Mouse (Mus musculus): ENCODE data around the gene Hexdc. TPM values are rescaled to one million over a fixed set of nuclear protein-coding genes. Genes with fewer than 3 reads are reported as not detected.

Gene Hexdc
- polyA plus RNA-seq, 1 experiment, result 11.0 TPM

DNA sequence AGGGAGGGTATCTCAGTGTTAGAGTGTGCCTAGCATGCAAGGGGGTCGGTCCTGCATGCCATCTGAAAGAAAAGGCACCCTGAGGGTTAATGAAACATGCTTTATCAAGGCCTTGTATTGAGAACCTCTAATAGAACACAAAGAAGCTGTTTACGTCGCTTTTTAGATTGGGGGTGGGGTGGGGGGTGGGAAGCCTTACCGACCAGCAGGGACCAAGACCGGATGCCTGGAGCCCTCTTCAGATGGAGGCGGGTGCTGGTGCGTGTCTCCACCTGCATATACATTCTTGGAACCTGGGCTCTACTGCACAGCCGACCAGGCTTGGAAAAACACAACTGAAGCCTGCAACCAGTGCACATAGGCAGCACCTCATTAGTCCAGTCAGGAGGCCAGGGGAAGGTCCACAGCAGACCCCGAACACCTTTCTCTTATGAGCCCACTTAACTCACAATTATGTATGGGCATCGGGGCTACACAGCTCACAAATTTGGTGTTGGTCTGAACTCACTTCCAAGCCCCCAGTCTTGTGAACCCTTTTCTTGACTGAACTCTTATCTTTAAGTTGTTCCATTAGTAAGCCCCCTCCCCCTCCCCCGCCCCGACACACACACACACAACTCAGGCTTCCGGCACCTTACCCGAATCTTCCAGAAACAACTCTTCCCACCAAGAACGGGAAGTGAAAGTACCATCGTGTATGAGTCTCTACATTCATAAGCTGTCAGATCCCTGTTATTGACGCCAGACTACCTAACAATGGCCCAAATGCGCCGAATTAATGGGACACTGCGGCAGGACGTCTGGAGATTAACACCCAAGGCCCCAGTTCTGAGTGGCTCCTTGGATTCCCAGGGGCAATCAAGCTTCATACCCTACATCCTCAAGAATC is 24.1 kb downstream of the Hexdc start:
- Histone ChIP-seq H3K27ac (ENCODE audit: insufficient read depth, low read length) (peak overlapping the region; percentile 98), H3K36me3 (ENCODE audit: control insufficient read depth, insufficient read depth, low read length) (peaks cover 32% of the 10 kb centered on the region), H3K27me3 (ENCODE audit: control insufficient read depth, insufficient read depth, low read length) (no peaks in the 10 kb centered on the region), H3K4me3 (ENCODE audit: extremely low read depth, insufficient read depth, insufficient read length) (peak overlapping the region; percentile 82), H3K4me1 (ENCODE audit: control insufficient read depth, insufficient read depth, insufficient read length) (peaks cover 6% of the 10 kb centered on the region)
- TF ChIP-seq POLR2A (IDR thresholded peaks at IDR 0.05; ENCODE audit: low read depth, low read length) (0 out of 2 replicates have a peak, but pooled peaks have one; percentile 6), CTCF (IDR thresholded peaks at IDR 0.05; ENCODE audit: extremely low read depth, insufficient read depth, insufficient read length, insufficient replicate concordance) (no peak)
- 3% methylated on average over 21 of the region's 21 CpGs for WGBS
- DNase-seq (ENCODE audit: low read depth in 1 of 2, low spot score in 2 of 2), result peak; percentile 57 to 83

DNA sequence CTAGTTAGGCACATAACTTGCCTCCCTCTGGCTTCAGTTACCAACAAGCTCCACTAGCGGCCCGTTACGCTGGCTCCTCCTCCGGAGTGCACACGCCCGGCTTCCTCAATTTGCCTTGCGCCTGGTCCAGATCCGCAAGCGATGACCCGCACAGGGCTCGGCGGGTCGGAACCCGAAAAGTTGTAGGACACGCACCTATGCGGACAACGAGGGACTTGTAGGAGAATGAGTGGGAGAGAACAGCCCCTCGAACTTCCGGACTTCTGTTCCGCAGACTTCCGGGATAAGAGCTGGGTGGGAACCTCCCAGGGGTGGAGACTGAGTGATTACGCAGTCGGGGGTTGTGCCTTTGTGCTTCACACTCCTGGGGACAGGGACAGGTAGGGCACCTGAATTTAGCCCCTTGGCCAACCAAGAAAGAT is 24.8 kb downstream of the Hexdc start, which contains the start of gene Cybc1:
Gene Cybc1 (minus strand): TSS at position 305 of the 422 bp plus-strand sequence.
- Histone ChIP-seq H3K27me3 (ENCODE audit: control insufficient read depth, insufficient read depth, low read length) (no peaks in the 10 kb centered on the region), H3K4me3 (ENCODE audit: extremely low read depth, insufficient read depth, insufficient read length) (peak within 1 kb of the TSS; percentile 82), H3K4me1 (ENCODE audit: control insufficient read depth, insufficient read depth, insufficient read length) (peaks cover 6% of the 10 kb centered on the region), H3K36me3 (ENCODE audit: control insufficient read depth, insufficient read depth, low read length) (peaks cover 26% of the 10 kb centered on the region), H3K27ac (ENCODE audit: insufficient read depth, low read length) (peak within 1 kb of the TSS; percentile 98)
- TF ChIP-seq CTCF (IDR thresholded peaks at IDR 0.05; ENCODE audit: extremely low read depth, insufficient read depth, insufficient read length, insufficient replicate concordance), result no peak
- peak; percentile 48 for TF ChIP-seq POLR2A (IDR thresholded peaks at IDR 0.05; ENCODE audit: low read depth, low read length)
- WGBS, result under 1% methylated on average over 23 of the region's 23 CpGs
- peak; percentile 83 to 86 for DNase-seq (ENCODE audit: low read depth in 1 of 2, low spot score in 2 of 2)

DNA sequence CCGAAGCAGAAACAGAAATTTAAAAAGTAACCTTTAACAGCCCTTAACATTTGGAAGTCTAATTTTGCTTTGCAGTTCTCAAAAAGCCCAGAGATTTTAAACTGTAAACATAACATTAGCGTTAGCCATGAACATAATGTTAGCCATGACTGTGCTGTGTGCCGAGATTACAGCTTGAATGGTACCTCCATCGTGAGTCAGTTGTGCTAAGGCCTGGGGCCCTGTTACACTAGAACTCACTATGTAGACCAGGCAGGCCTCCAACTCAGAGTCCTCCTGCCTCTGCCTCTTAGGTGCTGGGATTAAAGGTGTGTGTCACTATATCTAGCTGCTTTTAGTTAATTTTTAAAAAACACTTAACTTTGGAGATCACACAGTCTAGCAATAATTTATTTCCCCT is 27.0 kb downstream of the Hexdc start:
- Histone ChIP-seq H3K36me3 (ENCODE audit: control insufficient read depth, insufficient read depth, low read length) (peaks cover 4% of the 10 kb centered on the region), H3K27ac (ENCODE audit: insufficient read depth, low read length) (no peak overlapping the region), H3K4me1 (ENCODE audit: control insufficient read depth, insufficient read depth, insufficient read length) (peaks cover 13% of the 10 kb centered on the region), H3K27me3 (ENCODE audit: control insufficient read depth, insufficient read depth, low read length) (no peaks in the 10 kb centered on the region), H3K4me3 (ENCODE audit: extremely low read depth, insufficient read depth, insufficient read length) (no peak overlapping the region)
- no peak for DNase-seq (ENCODE audit: low read depth in 1 of 2, low spot score in 2 of 2)
- 89% methylated on average over 4 of the region's 4 CpGs for WGBS
- TF ChIP-seq POLR2A (IDR thresholded peaks at IDR 0.05; ENCODE audit: low read depth, low read length), result no peak
- no peak for TF ChIP-seq CTCF (IDR thresholded peaks at IDR 0.05; ENCODE audit: extremely low read depth, insufficient read depth, insufficient read length, insufficient replicate concordance)

DNA sequence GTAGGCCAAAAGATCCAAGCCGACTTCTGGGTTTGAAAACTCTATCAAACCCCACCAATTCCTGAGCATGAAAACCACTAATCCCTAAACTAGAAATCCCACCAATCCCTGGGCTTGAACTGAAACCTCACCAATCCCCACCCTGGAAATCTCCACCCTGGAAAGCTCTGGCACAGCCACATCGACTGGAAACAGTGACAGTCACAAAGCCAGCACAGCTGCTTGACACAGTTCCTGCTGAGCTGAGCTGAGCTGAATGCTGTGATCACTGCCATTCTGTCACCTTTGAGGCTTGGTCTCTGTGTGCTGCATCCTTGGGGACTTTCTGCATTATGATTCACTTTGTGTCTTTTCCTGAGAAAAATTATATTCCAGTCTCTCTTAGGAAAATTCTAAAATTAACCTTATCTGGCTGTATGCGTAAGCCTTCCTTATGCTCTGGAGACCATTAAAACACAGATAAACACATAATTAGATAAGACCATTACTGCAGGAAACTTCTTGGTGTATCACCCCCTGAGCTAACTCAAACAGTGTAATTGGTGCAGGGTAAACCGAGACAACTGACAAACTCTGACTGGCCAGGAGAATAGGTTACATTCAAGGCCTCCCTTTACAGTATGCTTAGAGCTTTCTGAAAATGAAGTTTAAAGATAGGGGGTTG is 27.5 kb downstream of the Hexdc start:
- Histone ChIP-seq H3K4me3 (ENCODE audit: extremely low read depth, insufficient read depth, insufficient read length) (no peak overlapping the region), H3K4me1 (ENCODE audit: control insufficient read depth, insufficient read depth, insufficient read length) (peaks cover 15% of the 10 kb centered on the region), H3K27ac (ENCODE audit: insufficient read depth, low read length) (no peak overlapping the region), H3K36me3 (ENCODE audit: control insufficient read depth, insufficient read depth, low read length) (no peaks in the 10 kb centered on the region), H3K27me3 (ENCODE audit: control insufficient read depth, insufficient read depth, low read length) (no peaks in the 10 kb centered on the region)
- 74% methylated on average over 4 of the region's 4 CpGs for WGBS
- no peak for DNase-seq (ENCODE audit: low read depth in 1 of 2, low spot score in 2 of 2)
- no peak for TF ChIP-seq POLR2A (IDR thresholded peaks at IDR 0.05; ENCODE audit: low read depth, low read length)
- TF ChIP-seq CTCF (IDR thresholded peaks at IDR 0.05; ENCODE audit: extremely low read depth, insufficient read depth, insufficient read length, insufficient replicate concordance), result no peak

DNA sequence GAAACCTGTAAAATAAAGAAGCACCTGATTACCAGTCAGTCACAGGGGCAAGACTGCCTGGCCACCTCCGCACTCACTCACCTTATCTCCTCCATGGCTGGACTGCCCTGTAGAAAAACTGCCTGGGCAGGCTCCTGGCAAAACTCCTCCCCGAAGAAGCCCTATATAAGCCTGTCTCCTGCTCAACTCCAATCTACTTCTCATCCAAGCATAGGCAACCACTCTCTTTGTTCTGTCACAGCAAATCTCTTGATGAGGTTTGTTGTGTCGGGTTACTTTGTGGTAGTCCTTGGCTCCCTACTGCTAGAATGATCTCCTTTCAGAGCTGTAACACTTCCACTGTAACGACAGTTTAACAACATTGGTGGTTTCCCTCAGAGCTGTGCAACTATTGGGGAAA is 28.5 kb downstream of the Hexdc start:
- DNase-seq (ENCODE audit: low read depth in 1 of 2, low spot score in 2 of 2), result no peak
- WGBS, result 67% methylated on average over 4 of the region's 4 CpGs
- no peaks in the 10 kb centered on the region for H3K36me3 ChIP-seq (ENCODE audit: control insufficient read depth, insufficient read depth, low read length)
- no peak overlapping the region for H3K27ac ChIP-seq (ENCODE audit: insufficient read depth, low read length)
- H3K27me3 ChIP-seq (ENCODE audit: control insufficient read depth, insufficient read depth, low read length), result no peaks in the 10 kb centered on the region
- H3K4me3 ChIP-seq (ENCODE audit: extremely low read depth, insufficient read depth, insufficient read length), result no peak overlapping the region
- TF ChIP-seq POLR2A (IDR thresholded peaks at IDR 0.05; ENCODE audit: low read depth, low read length) (no peak), CTCF (IDR thresholded peaks at IDR 0.05; ENCODE audit: extremely low read depth, insufficient read depth, insufficient read length, insufficient replicate concordance) (no peak)
- peaks cover 14% of the 10 kb centered on the region for H3K4me1 ChIP-seq (ENCODE audit: control insufficient read depth, insufficient read depth, insufficient read length)

DNA sequence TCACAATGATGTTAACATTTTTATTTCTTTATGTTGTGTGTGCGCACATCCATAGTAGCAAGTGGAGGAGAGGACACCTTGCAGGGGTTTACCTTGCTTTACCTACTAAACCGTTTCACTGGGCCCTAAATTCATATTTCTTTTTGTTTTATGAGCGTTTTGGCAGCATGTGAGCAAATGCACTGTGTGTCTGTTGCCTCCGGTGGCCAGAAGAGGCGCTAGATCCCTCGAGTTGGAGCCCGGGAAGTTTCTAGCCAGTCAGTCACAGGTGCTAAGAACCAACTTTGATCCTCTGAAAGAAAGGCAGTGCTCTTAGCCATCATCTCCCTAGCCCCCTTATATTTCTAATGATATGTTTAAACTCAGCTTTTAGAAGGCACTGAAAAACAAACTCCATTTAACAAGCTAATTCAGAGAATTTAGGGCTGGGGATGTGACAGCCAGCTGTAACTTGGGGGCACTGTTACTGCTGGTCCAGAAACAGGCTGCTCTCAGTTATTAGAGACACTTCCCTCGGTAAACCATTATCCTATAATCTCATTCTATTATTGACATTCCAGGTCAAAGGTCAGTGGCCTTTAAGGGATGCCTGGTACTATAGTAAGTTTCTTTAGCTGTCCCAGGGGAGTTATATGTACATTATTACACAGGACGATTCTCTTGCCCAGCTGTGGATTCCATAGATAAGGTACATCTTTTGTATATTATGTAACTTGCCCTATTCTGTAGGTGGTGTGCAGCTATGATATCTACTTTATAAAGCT is 31.4 kb downstream of the Hexdc start:
- DNase-seq (ENCODE audit: low read depth in 1 of 2, low spot score in 2 of 2), result peak in 1 of 2 experiments; percentile 65
- H3K36me3 ChIP-seq (ENCODE audit: control insufficient read depth, insufficient read depth, low read length), result peaks cover 4% of the 10 kb centered on the region
- H3K4me3 ChIP-seq (ENCODE audit: extremely low read depth, insufficient read depth, insufficient read length), result no peak overlapping the region
- TF ChIP-seq CTCF (IDR thresholded peaks at IDR 0.05; ENCODE audit: extremely low read depth, insufficient read depth, insufficient read length, insufficient replicate concordance), result peak; percentile 43; the same call in 1 of the 2 replicates
- TF ChIP-seq POLR2A (IDR thresholded peaks at IDR 0.05; ENCODE audit: low read depth, low read length), result no peak
- H3K4me1 ChIP-seq (ENCODE audit: control insufficient read depth, insufficient read depth, insufficient read length), result peaks cover 9% of the 10 kb centered on the region; the same call in 1 of the 2 replicates
- 26% methylated on average over 9 of the region's 9 CpGs for WGBS
- H3K27me3 ChIP-seq (ENCODE audit: control insufficient read depth, insufficient read depth, low read length), result no peaks in the 10 kb centered on the region
- no peak overlapping the region for H3K27ac ChIP-seq (ENCODE audit: insufficient read depth, low read length)

All from spleen, adult 2 months (tissue).